Mouse (Mus musculus) activated CD4-positive, CD25-positive, alpha-beta regulatory T cell, adult 4 months (primary cell): Measurements from ENCODE around the gene Abhd17a. TPM values are rescaled to one million over a fixed set of nuclear protein-coding genes. Genes with fewer than 3 reads are reported as not detected.
"Not testable (repeated sequence)": the region's sequence is repeated elsewhere in the genome, so short reads cannot be mapped to it uniquely, and the experiment has no call there.

Source experiments
- ATAC-seq: one replicate; pipeline ENCODE4 v1.8.0; 2017
- polyA plus RNA-seq, 2 experiments: library from polyadenylated mRNA; unstranded; fragments of 100-300 nt; shearing (Covaris generic); gene quantifications; one replicate each; pipeline ENCODE4 v1.2.1; 2017

Gene Abhd17a
- polyA plus RNA-seq, 2 experiments from 2014 or later, result 9.4 to 11.8 TPM

GRCm38 (mm10) chr10:80608435-80608834 lies 18.3 kb upstream of the Abhd17a start:
- no peak for ATAC-seq

GRCm38 (mm10) chr10:80606737-80607350 lies 16.7 kb upstream of the Abhd17a start:
- ATAC-seq, result no peak

- ATAC-seq, result peak; percentile 52
Measured at GRCm38 (mm10) chr10:80606306-80606705, 16.2 kb upstream of the Abhd17a start.

GRCm38 (mm10) chr10:80605721-80606120 lies 15.6 kb upstream of the Abhd17a start, which contains the start of gene Gm49322:
Gene Gm49322, plus strand, starts transcription at chr10:80606021.
- not testable (repeated sequence) for ATAC-seq

- ATAC-seq, result no peak
Measured at GRCm38 (mm10) chr10:80604988-80605387, 14.8 kb upstream of the Abhd17a start.

GRCm38 (mm10) chr10:80604001-80604509 lies 13.9 kb upstream of the Abhd17a start:
- no peak for ATAC-seq

- ATAC-seq, result no peak
Measured at GRCm38 (mm10) chr10:80603364-80603763, 13.2 kb upstream of the Abhd17a start.

- ATAC-seq, result peak; percentile 80
Measured at GRCm38 (mm10) chr10:80602698-80603325, 12.7 kb upstream of the Abhd17a start, which contains the start of the genes Scamp4 and Adat3. Gene Scamp4, plus strand, starts transcription at chr10:80602872. Gene Adat3, plus strand, starts transcription at chr10:80602880.

- no peak for ATAC-seq
Measured at GRCm38 (mm10) chr10:80596318-80596717, 6.2 kb upstream of the Abhd17a start.

- peak; percentile 7 for ATAC-seq
Measured at GRCm38 (mm10) chr10:80589127-80589878, 838 bp downstream of the Abhd17a start.

- no peak for ATAC-seq
Measured at GRCm38 (mm10) chr10:80587305-80587657, 2.9 kb downstream of the Abhd17a start.

GRCm38 (mm10) chr10:80586407-80587304 lies 3.5 kb downstream of the Abhd17a start:
- ATAC-seq, result no peak

- no peak for ATAC-seq
Measured at GRCm38 (mm10) chr10:80585581-80585980, 4.6 kb downstream of the Abhd17a start.

GRCm38 (mm10) chr10:80584642-80585552 lies 5.2 kb downstream of the Abhd17a start:
- no peak for ATAC-seq

- no peak for ATAC-seq
Measured at GRCm38 (mm10) chr10:80584045-80584488, 6.1 kb downstream of the Abhd17a start.

GRCm38 (mm10) chr10:80583047-80583446 lies 7.1 kb downstream of the Abhd17a start:
- no peak for ATAC-seq

- ATAC-seq, result peak; percentile 40
Measured at GRCm38 (mm10) chr10:80578911-80579310, 11.2 kb downstream of the Abhd17a start.

GRCm38 (mm10) chr10:80578131-80578750 lies 11.9 kb downstream of the Abhd17a start:
- peak; percentile 49 for ATAC-seq

- peak; percentile 72 for ATAC-seq
Measured at GRCm38 (mm10) chr10:80577195-80578130, 12.7 kb downstream of the Abhd17a start, which contains the start of gene Klf16. Gene Klf16, minus strand, starts transcription at chr10:80577321.
